Mouse (Mus musculus) bone marrow macrophage, adult 2 months (primary cell): ENCODE results near the gene Trit1.

ENCODE experiments used
- CTCF ChIP-seq: IDR thresholded peaks from 2 replicates; pipeline ENCODE4 v1.5.1; 2012; ENCODE audit warnings: low read depth, mild to moderate bottlenecking, low read length, moderate library complexity
- POLR2A ChIP-seq: IDR thresholded peaks from 2 replicates; pipeline ENCODE4 v1.6.1; 2012; ENCODE audit warnings: mild to moderate bottlenecking, low read depth, low read length, borderline replicate concordance

- TF ChIP-seq CTCF (no peak), POLR2A (no peak)
Measured at GRCm38 (mm10) chr4:123034841-123035240, 18.4 kb downstream of the Trit1 start.
